Mouse (Mus musculus): ENCODE measurements at regions not wholly inside any gene's neighbourhood (a gene's known extent, or its start where the extent isn't known, plus 50 kb on each side); places are given as distances from the start of the nearest gene placed in this dataset.

- no peak for DNase-seq
Measured at GRCm38 (mm10) chr12:77667151-77667874, 429.4 kb downstream of the Fut8 start.

- DNase-seq: peak; percentile 64 to 69
Measured at GRCm38 (mm10) chr12:77667875-77668204, 429.9 kb downstream of the Fut8 start.

- DNase-seq: no peak
Measured at GRCm38 (mm10) chr12:77670531-77670930, 432.6 kb downstream of the Fut8 start.

DNA sequence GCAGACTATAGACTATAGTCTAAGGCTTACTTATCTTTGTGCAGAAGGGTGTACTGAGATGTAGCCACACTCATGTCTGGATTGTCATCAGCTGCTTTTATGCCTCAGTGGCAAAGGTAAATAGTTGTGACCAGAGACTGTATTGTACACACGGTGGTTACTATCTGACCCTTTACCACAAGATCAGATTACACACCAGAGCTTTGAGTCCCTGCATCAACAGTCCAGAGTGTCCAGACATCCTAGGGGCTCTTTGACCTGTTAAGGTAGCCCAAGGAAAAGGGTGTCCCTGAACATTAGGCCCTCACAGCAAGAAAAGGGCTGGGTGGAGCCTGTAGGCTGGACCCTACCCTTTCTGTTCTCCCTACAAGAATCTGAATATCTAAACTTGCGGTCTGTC is 436.4 kb downstream of the Fut8 start:
- no peak for DNase-seq

DNA sequence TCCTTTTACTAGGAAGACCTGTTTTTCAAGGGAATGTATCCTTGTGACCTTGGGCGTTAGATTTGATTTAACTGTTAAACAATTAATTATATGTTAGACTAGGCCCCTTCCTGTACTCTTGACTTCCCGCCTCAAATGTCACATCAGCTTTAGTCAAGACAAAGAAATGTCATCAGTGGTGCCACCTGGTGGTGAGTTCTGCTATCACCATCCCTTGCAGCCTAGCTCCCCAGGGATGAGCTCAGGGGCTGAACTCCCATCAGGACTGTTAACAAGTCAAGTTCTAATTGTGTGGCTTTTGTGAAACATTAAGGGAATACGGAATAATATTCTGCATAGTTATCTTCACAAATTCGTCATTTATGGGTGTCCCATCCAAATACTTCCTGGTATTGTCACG is 436.8 kb downstream of the Fut8 start:
- DNase-seq: peak in 1 of 2 experiments; percentile 48

GRCm38 (mm10) chr12:77678040-77678439 is 440.1 kb downstream of the Fut8 start:
- no peak for DNase-seq

DNA sequence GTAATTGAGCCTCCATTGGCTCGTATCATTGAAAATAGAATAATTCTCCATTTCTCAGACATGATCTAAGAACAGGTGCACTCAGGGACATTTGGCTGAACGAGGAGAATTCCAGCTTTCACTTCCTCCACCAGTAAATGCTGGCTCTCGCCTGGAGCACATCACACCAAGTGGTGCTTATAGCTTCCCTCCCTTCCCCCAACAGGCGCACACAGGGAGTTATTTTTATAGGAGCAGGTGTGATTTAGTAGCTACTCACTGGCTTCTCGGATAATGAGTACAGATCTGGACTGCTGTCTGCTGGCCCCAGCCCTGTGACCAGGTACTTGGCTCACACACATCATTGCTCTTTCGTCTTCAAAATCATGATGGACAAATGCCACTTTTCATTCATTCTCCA is 456.2 kb downstream of the Fut8 start:
- no peak for DNase-seq

DNA sequence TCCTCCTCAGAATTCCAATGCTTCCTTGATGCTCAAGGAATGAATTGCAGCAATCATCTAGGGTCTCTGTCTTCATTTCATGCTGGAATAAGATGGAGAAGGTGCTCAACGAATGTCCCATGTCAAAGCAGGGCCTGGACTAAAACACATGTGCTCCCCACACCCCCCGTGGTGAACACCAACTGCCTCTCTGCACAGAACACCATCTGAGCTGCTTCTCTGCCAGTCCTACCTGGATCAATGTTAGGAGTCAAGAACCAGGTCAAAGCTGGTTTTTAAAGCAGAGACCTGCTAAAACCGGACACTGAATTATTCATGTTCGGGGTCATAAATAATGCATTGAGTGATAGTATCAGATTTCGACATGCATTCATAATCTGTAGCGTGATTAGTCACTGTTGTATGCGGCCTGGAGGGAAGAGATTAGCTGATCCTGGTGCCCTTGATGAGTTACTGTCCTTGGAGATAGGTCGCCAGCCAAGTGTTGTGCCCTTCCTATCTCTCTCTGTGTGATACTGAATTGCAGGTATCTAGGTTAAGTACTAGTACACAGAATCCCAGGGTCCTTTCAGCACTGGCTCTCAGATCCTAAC is 458.2 kb downstream of the Fut8 start:
- no peak for DNase-seq

GRCm38 (mm10) chr12:77696662-77697061 is 458.7 kb downstream of the Fut8 start:
- DNase-seq: no peak

GRCm38 (mm10) chr12:77698088-77698487 is 460.2 kb downstream of the Fut8 start:
- DNase-seq: no peak

- DNase-seq: no peak
Measured at GRCm38 (mm10) chr12:77699896-77700605, 462.1 kb downstream of the Fut8 start.

- DNase-seq: no peak
Measured at GRCm38 (mm10) chr12:77715506-77715905, 477.6 kb downstream of the Fut8 start.

DNA sequence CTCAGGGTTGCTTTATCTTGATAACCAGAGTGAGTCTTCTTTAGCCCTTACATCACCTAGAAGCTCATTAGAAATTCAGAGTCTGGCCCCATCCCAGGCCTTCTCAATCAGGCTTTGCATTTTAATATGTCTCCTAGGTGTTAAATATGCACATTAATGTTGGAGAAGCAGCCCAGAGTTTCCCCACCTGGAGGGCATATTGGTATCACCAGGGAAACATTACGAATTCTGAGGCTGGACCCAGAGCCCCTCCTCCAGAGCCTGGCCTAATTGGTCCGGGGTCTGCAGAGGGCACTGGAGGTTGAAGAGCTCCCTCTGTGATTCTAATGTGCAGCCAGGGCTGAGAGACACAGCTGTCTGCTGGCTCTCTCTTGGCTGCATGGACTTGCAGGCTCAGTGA is 478.1 kb downstream of the Fut8 start:
- no peak for DNase-seq

DNA sequence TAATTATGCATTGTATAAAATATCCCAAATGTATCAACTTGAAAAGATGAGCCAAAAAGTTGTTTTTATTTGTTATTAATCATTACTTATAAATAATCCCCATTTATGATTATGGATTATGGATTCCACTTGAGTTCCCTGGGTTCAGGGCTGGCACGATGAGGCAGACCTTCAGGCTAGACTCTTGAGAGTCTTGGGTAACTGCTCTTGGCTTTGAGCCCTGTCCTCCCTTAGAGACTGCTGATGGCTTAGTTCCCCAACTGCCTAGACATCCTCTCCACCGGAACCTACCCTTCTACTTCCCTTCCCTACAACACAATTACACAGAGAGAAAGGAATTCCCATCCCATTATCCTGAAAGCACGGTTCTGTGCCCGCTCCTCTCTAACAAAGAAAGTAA is 466.3 kb upstream of the Gm6657 start:
- no peak for DNase-seq

DNA sequence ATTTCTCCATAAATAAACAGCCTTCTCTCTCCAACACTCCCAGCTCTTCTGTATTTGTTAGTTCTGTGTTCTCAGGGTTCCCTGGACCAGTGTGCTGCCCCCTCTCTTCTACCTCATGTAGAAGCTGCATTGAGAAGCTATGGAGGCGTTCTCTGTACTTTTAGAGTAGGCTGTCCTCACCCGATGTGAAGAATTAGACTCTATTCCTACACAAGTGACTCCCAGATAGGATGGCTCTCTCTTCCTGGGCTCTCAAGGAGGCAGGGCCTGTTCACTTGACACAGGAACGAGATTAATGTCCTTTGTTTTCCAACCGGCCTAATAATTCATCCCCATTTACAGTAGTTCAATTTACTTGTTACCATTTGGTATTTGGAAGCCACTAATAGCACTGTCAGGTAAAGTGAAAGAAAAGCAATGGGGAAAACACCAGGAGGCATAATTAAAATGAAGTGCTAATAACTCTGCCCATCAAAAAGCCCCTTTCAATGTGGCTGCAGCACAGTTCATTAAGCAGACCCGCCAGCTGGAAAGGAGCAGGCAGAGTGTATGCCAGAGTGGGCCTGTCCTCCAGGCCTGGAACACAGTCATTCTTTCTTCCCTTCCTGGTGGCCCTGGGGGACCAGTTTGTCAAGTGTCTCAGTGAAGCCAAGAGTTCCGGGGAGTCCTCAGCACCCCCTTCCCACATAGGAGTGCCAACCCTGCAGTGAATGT is 454.8 kb upstream of the Gm6657 start:
- no peak for DNase-seq

GRCm38 (mm10) chr12:77742716-77743115 is 451.3 kb upstream of the Gm6657 start:
- DNase-seq: no peak

DNA sequence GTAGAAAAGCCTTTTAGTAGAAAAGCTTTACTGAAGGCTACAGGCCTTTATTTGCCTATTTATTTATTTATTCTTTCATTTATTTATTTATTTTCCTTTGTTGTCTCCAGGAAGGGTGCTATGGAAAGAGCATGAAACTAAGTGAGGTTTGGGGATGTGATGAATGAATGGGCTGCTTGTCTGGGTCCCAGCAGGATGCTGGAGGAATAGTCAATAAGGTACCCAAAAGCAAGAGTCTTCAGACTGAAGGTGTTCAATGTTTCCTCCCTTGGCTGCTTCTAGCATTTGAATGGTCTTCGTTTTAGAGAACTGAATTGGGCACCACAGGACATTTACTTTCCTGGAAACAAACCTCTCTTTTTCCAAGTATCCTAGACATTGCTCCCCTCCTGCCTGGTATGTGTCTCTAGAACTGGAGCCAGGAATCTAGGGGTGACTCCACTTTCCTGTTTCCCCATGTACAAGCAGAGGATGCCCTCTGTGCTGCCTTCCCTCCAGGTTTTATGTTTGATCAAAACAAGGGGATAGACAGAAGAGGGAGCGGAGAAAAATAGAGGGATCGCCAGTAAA is 444.5 kb upstream of the Gm6657 start:
- no peak for DNase-seq

DNA sequence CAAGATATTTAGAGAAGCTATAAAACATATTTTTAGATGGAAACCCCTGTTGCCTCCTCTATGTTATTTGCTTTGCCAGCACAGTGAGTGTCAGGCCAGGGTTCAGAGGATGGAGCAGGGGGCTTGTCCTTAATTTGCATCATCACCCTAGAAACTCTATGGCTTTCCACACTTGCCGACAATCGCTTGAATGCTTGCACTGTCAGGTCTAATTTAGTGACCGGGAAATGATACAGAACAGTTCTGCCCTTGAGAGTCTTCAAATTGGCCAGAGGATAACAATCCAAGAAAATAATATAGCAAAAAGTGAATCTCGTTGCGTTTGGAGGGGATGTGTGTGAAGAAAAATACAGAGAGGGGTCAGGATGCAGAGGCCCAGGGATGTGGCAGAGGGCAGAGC is 441.9 kb upstream of the Gm6657 start:
- no peak for DNase-seq

DNA sequence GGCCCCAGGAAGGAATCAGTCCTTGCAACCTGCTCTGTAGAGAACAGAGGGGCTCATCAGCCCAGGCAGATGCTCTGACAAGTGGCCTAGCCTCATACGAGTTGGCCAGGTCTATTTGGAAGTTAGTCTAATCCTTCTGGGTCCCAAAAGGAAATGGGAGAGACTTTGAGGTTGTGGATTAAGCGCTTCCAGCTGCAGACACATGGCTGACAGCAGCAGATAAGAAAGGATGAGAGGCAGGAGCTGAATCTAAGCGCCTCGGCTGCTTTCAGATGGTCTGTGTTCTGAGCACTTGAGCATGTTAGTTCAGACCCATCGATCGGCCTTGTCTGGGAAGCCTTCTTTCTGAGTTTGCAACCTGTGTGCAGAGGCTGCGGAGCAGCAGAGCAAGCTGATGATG is 438.0 kb upstream of the Gm6657 start:
- DNase-seq: no peak

DNA sequence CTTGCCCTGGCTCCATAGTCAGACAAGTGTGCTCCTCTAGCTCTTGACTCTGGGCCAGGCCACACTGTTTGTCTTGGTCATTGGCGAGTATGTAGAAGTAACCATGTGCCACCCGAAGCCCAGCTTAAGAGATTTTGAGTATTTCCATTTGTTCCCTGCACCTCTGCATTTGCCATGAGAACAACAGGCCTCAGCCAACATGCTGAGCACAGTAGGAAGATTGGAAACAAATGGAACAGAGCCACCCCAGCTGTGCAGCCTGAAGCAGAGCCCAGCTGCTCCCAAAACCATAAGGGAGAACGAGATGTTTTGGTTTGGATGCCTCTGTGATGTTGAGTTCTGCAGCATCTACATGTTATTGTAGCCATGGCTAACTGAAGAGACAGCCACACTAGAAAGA is 433.1 kb upstream of the Gm6657 start:
- DNase-seq: peak in 1 of 2 experiments; percentile 25

- DNase-seq: no peak
Measured at GRCm38 (mm10) chr12:77776011-77776546, 418.0 kb upstream of the Gm6657 start.

GRCm38 (mm10) chr12:77776755-77777154 is 417.3 kb upstream of the Gm6657 start:
- DNase-seq: no peak
